Mouse (Mus musculus) midbrain, embryonic 15.5 days (tissue): ENCODE measurements at regions not wholly inside any gene's neighbourhood (a gene's known extent, or its start where the extent isn't known, plus 50 kb on each side); places are given as distances from the start of the nearest gene placed in this dataset.

ENCODE experiments used
- ATAC-seq: fragments of 200-750 bp; cut with Nextera tagmentation; replicated peaks from 2 replicates; pipeline ENCODE4 v1.8.0; 2017; ENCODE audit warnings: moderate TSS enrichment
- H3K27ac ChIP-seq: fragments of 300-500 bp; sonication (generic); 2 replicates; pipeline ENCODE4 v1.5.1; 2015; ENCODE audit warnings: mild to moderate bottlenecking, inconsistent platforms
- H3K27me3 ChIP-seq: fragments of 300-500 bp; sonication (generic); replicated peaks from 2 replicates; pipeline ENCODE4 v1.6.1; 2015; ENCODE audit warnings: inconsistent platforms
- H3K36me3 ChIP-seq: fragments of 300-500 bp; sonication (generic); replicated peaks from 2 replicates; pipeline ENCODE4 v1.6.1; 2015; ENCODE audit warnings: inconsistent platforms
- H3K4me1 ChIP-seq: fragments of 300-500 bp; sonication (generic); 2 replicates; pipeline ENCODE4 v1.6.1; 2015; ENCODE audit warnings: inconsistent platforms
- H3K4me2 ChIP-seq: fragments of 300-500 bp; sonication (generic); 2 replicates; pipeline ENCODE4 v1.6.1; 2015; ENCODE audit warnings: inconsistent platforms, mild to moderate bottlenecking, moderate library complexity
- H3K4me3 ChIP-seq: fragments of 300-500 bp; sonication (generic); 2 replicates; pipeline ENCODE4 v1.5.1; 2015; ENCODE audit warnings: mild to moderate bottlenecking, inconsistent platforms
- H3K9ac ChIP-seq: fragments of 300-500 bp; sonication (generic); 2 replicates; pipeline ENCODE4 v1.6.1; 2015; ENCODE audit warnings: mild to moderate bottlenecking, inconsistent platforms
- H3K9me3 ChIP-seq: fragments of 300-500 bp; sonication (generic); 2 replicates; pipeline ENCODE4 v1.6.1; 2016; ENCODE audit warnings: inconsistent platforms
- WGBS: fragments of 180-500 bp; shearing (Covaris S2); methylation state at CpG from one replicate; pipeline ENCODE4 v1.1.7; 2015; ENCODE audit warnings: mixed read lengths; 5-methylcytosine and 5-hydroxymethylcytosine counted together

- peak overlapping the region; percentile 23 for H3K4me2 ChIP-seq
- no peaks in the 10 kb centered on the region for H3K36me3 ChIP-seq
- H3K9ac ChIP-seq, result no peak overlapping the region
- H3K4me1 ChIP-seq, result peaks cover 19% of the 10 kb centered on the region
- no peaks in the 10 kb centered on the region for H3K27me3 ChIP-seq
- no peak overlapping the region for H3K4me3 ChIP-seq
- peak overlapping the region; percentile 60; the same call in 1 of the 2 replicates for H3K27ac ChIP-seq
- ATAC-seq, result peak; percentile 62; the same call in 1 of the 2 replicates
- 64% methylated on average over 5 of the region's 5 CpGs for WGBS
- no peaks in the 10 kb centered on the region for H3K9me3 ChIP-seq
Observed at GRCm38 (mm10) chr13:90294648-90295007, 205.2 kb upstream of the Xrcc4 start.

GRCm38 (mm10) chr13:90293697-90294647 lies 204.6 kb upstream of the Xrcc4 start:
- peaks cover 19% of the 10 kb centered on the region for H3K4me1 ChIP-seq
- no peaks in the 10 kb centered on the region for H3K27me3 ChIP-seq
- 41% methylated on average over 10 of the region's 10 CpGs for WGBS
- H3K9me3 ChIP-seq, result no peaks in the 10 kb centered on the region
- peak overlapping the region; percentile 23 for H3K4me2 ChIP-seq
- no peaks in the 10 kb centered on the region for H3K36me3 ChIP-seq
- no peak overlapping the region for H3K9ac ChIP-seq
- H3K27ac ChIP-seq, result peak overlapping the region; percentile 60; the same call in 1 of the 2 replicates
- peak; percentile 75; the same call in 1 of the 2 replicates for ATAC-seq
- no peak overlapping the region for H3K4me3 ChIP-seq

GRCm38 (mm10) chr13:90292905-90293304 lies 203.5 kb upstream of the Xrcc4 start:
- no peak overlapping the region for H3K9ac ChIP-seq
- peak; percentile 85 for ATAC-seq
- WGBS, result 26% methylated on average over 4 of the region's 4 CpGs
- H3K27ac ChIP-seq, result no peak overlapping the region
- H3K4me1 ChIP-seq, result peaks cover 19% of the 10 kb centered on the region
- no peaks in the 10 kb centered on the region for H3K27me3 ChIP-seq
- no peaks in the 10 kb centered on the region for H3K9me3 ChIP-seq
- no peak overlapping the region for H3K4me3 ChIP-seq
- no peaks in the 10 kb centered on the region for H3K36me3 ChIP-seq
- H3K4me2 ChIP-seq, result no peak overlapping the region

- no peaks in the 10 kb centered on the region for H3K27me3 ChIP-seq
- H3K27ac ChIP-seq, result no peak overlapping the region
- H3K9ac ChIP-seq, result no peak overlapping the region
- no peak for ATAC-seq
- H3K4me2 ChIP-seq, result no peak overlapping the region
- no peak overlapping the region for H3K4me3 ChIP-seq
- no peaks in the 10 kb centered on the region for H3K9me3 ChIP-seq
- WGBS, result 37% methylated on average over 1 of the region's 1 CpGs
- peaks cover 19% of the 10 kb centered on the region for H3K4me1 ChIP-seq
- H3K36me3 ChIP-seq, result no peaks in the 10 kb centered on the region
Observed at GRCm38 (mm10) chr13:90292124-90292523, 202.7 kb upstream of the Xrcc4 start.

- H3K9me3 ChIP-seq, result no peaks in the 10 kb centered on the region
- no peak overlapping the region for H3K9ac ChIP-seq
- H3K4me3 ChIP-seq, result no peak overlapping the region
- no peak overlapping the region for H3K4me2 ChIP-seq
- H3K36me3 ChIP-seq, result no peaks in the 10 kb centered on the region
- H3K4me1 ChIP-seq, result 0 out of 2 replicates have a peak, but pooled peaks cover 5% of the 10 kb centered on the region
- H3K27me3 ChIP-seq, result no peaks in the 10 kb centered on the region
- no peak overlapping the region for H3K27ac ChIP-seq
- ATAC-seq, result no peak
Observed at GRCm38 (mm10) chr13:90280976-90281375, 191.6 kb upstream of the Xrcc4 start.

GRCm38 (mm10) chr13:90279786-90280382 lies 190.5 kb upstream of the Xrcc4 start:
- Histone ChIP-seq H3K9me3 (no peaks in the 10 kb centered on the region), H3K4me1 (0 out of 2 replicates have a peak, but pooled peaks cover 5% of the 10 kb centered on the region), H3K27ac (no peak overlapping the region), H3K4me3 (no peak overlapping the region), H3K36me3 (no peaks in the 10 kb centered on the region), H3K27me3 (no peaks in the 10 kb centered on the region), H3K4me2 (no peak overlapping the region), H3K9ac (no peak overlapping the region)
- WGBS, result 34% methylated on average over 3 of the region's 3 CpGs
- ATAC-seq, result peak; percentile 88

GRCm38 (mm10) chr13:90279355-90279754 lies 189.9 kb upstream of the Xrcc4 start:
- Histone ChIP-seq H3K27ac (no peak overlapping the region), H3K4me1 (0 out of 2 replicates have a peak, but pooled peaks cover 5% of the 10 kb centered on the region), H3K4me2 (no peak overlapping the region), H3K4me3 (no peak overlapping the region), H3K9me3 (no peaks in the 10 kb centered on the region), H3K36me3 (no peaks in the 10 kb centered on the region), H3K9ac (no peak overlapping the region), H3K27me3 (no peaks in the 10 kb centered on the region)
- ATAC-seq, result peak; percentile 39; the same call in 1 of the 2 replicates

GRCm38 (mm10) chr13:90259071-90259742 lies 169.8 kb upstream of the Xrcc4 start:
- Histone ChIP-seq H3K27ac (no peak overlapping the region), H3K4me2 (no peak overlapping the region), H3K9ac (no peak overlapping the region), H3K4me3 (no peak overlapping the region), H3K9me3 (no peaks in the 10 kb centered on the region), H3K27me3 (no peaks in the 10 kb centered on the region), H3K36me3 (no peaks in the 10 kb centered on the region), H3K4me1 (no peaks in the 10 kb centered on the region)
- 89% methylated on average over 3 of the region's 3 CpGs for WGBS
- ATAC-seq, result no peak

- Histone ChIP-seq H3K9ac (no peak overlapping the region), H3K36me3 (no peaks in the 10 kb centered on the region), H3K27me3 (no peaks in the 10 kb centered on the region), H3K4me1 (no peaks in the 10 kb centered on the region), H3K4me2 (no peak overlapping the region), H3K9me3 (no peaks in the 10 kb centered on the region), H3K27ac (no peak overlapping the region), H3K4me3 (no peak overlapping the region)
- 56% methylated on average over 1 of the region's 1 CpGs for WGBS
- no peak for ATAC-seq
Observed at GRCm38 (mm10) chr13:90252981-90253380, 163.6 kb upstream of the Xrcc4 start.

GRCm38 (mm10) chr13:90245997-90246765 lies 156.8 kb upstream of the Xrcc4 start:
- 78% methylated on average over 6 of the region's 6 CpGs for WGBS
- ATAC-seq, result no peak
- no peaks in the 10 kb centered on the region for H3K36me3 ChIP-seq

GRCm38 (mm10) chr13:90238331-90238730 lies 148.9 kb upstream of the Xrcc4 start:
- Histone ChIP-seq H3K4me3 (no peak overlapping the region), H3K36me3 (no peaks in the 10 kb centered on the region), H3K4me1 (no peaks in the 10 kb centered on the region), H3K4me2 (no peak overlapping the region), H3K27me3 (no peaks in the 10 kb centered on the region), H3K9ac (no peak overlapping the region), H3K27ac (no peak overlapping the region), H3K9me3 (no peaks in the 10 kb centered on the region)
- ATAC-seq, result no peak
- 58% methylated on average over 4 of the region's 4 CpGs for WGBS

More at GRCm38 (mm10) chr13:90245997-90246765, 156.8 kb upstream of the Xrcc4 start:
- Histone ChIP-seq H3K27me3 (no peaks in the 10 kb centered on the region), H3K4me2 (no peak overlapping the region), H3K9me3 (no peaks in the 10 kb centered on the region), H3K9ac (no peak overlapping the region), H3K4me3 (no peak overlapping the region), H3K4me1 (no peaks in the 10 kb centered on the region), H3K27ac (no peak overlapping the region)

GRCm38 (mm10) chr13:90233986-90234385 lies 144.6 kb upstream of the Xrcc4 start:
- Histone ChIP-seq H3K4me2 (no peak overlapping the region), H3K36me3 (no peaks in the 10 kb centered on the region), H3K27ac (no peak overlapping the region), H3K4me3 (no peak overlapping the region), H3K9ac (no peak overlapping the region), H3K27me3 (no peaks in the 10 kb centered on the region), H3K9me3 (no peaks in the 10 kb centered on the region), H3K4me1 (no peaks in the 10 kb centered on the region)
- ATAC-seq, result no peak
- WGBS, result 94% methylated on average over 1 of the region's 1 CpGs
